In genomic region chr4:123105451-123105790, GRCm38 (mm10) we compare ENCODE assay signal across 9 mouse cellular contexts. TPM values are rescaled to one million over a fixed set of nuclear protein-coding genes. Genes with fewer than 3 reads are reported as not detected.
DNase-seq lines count a peak whose midpoint lies in the region; ATAC-seq lines count a peak whose summit lies in the region.
"Had no signal": no experiment of that assay in that cellular context is flagged by ENCODE, and none has a peak within 500 bp of the region (broad histone marks: within the 10 kb centered on the region; RNA-seq: fewer than 3 reads in every experiment).

No protein-coding gene starts in this region.

- H3K36me3 ChIP-seq in liver, embryonic 11.5 days (ENCODE audit: control insufficient read depth, insufficient read depth, low read length): no peaks in the 10 kb centered on the region
- H3K36me3 ChIP-seq in forebrain, embryonic 11.5 days (ENCODE audit: control insufficient read depth, insufficient read depth, low read length): no peaks in the 10 kb centered on the region
- no peaks in the 10 kb centered on the region for H3K36me3 ChIP-seq in limb, embryonic 11.5 days (ENCODE audit: control insufficient read depth, insufficient read depth, low read length)
- no peaks in the 10 kb centered on the region for H3K36me3 ChIP-seq in neural tube, embryonic 14.5 days (ENCODE audit: control insufficient read depth, insufficient read depth, low read length)

- no peak overlapping the region for H3K27ac ChIP-seq in liver, embryonic 11.5 days (ENCODE audit: low read depth, low read length)
- no peak overlapping the region for H3K27ac ChIP-seq in forebrain, embryonic 11.5 days (ENCODE audit: low read depth, low read length)
- no peak overlapping the region for H3K27ac ChIP-seq in limb, embryonic 11.5 days (replicated peaks; ENCODE audit: low read depth, low read length)
- H3K27ac ChIP-seq in neural tube, embryonic 14.5 days (ENCODE audit: low read depth, low read length): no peak overlapping the region

- no peaks in the 10 kb centered on the region for H3K4me1 ChIP-seq in liver, embryonic 11.5 days (replicated peaks; ENCODE audit: control insufficient read depth, insufficient read depth, low read length)
- H3K4me1 ChIP-seq in forebrain, embryonic 11.5 days (replicated peaks; ENCODE audit: control insufficient read depth, insufficient read depth, low read length): 0 out of 2 replicates have a peak, but pooled peaks cover 4% of the 10 kb centered on the region
- H3K4me1 ChIP-seq in limb, embryonic 11.5 days (ENCODE audit: control insufficient read depth, insufficient read depth, low read length): 0 out of 2 replicates have a peak, but pooled peaks cover 2% of the 10 kb centered on the region
- H3K4me1 ChIP-seq in neural tube, embryonic 14.5 days (ENCODE audit: control insufficient read depth, insufficient read depth, low read length): peaks cover 5% of the 10 kb centered on the region; the same call in 1 of the 2 replicates

- peak overlapping the region; percentile 38 for H3K4me3 ChIP-seq in liver, embryonic 11.5 days (ENCODE audit: low read depth, low read length)
- peak overlapping the region; percentile 26 for H3K4me3 ChIP-seq in forebrain, embryonic 11.5 days (ENCODE audit: low read depth, low read length)
- H3K4me3 ChIP-seq in limb, embryonic 11.5 days (ENCODE audit: low read depth, low read length): peak overlapping the region; percentile 15; the same call in 1 of the 2 replicates
- peak overlapping the region; percentile 20; the same call in 1 of the 2 replicates for H3K4me3 ChIP-seq in neural tube, embryonic 14.5 days (ENCODE audit: low read depth, low read length)

- H3K9ac ChIP-seq in liver, embryonic 11.5 days (ENCODE audit: low read depth, low read length): no peak overlapping the region
- no peak overlapping the region; the same call in 1 of the 2 replicates for H3K9ac ChIP-seq in forebrain, embryonic 11.5 days (ENCODE audit: low read length)
- H3K9ac ChIP-seq in limb, embryonic 11.5 days (ENCODE audit: low read length): no peak overlapping the region
- H3K9ac ChIP-seq in neural tube, embryonic 14.5 days (replicated peaks; ENCODE audit: low read depth, low read length): no peak overlapping the region

- WGBS in liver, embryonic 11.5 days: 25% methylated on average over 24 of the region's 24 CpGs
- WGBS in forebrain, embryonic 11.5 days: 23% methylated on average over 24 of the region's 24 CpGs
- WGBS in limb, embryonic 11.5 days: 22% methylated on average over 24 of the region's 24 CpGs
- WGBS in neural tube, embryonic 14.5 days: 25% methylated on average over 24 of the region's 24 CpGs

- H3K27me3 ChIP-seq in liver, embryonic 11.5 days (replicated peaks; ENCODE audit: control insufficient read depth, insufficient read depth, low read length): peaks cover 37% of the 10 kb centered on the region
- H3K27me3 ChIP-seq in forebrain, embryonic 11.5 days (ENCODE audit: control insufficient read depth, insufficient read depth, low read length): peaks cover 31% of the 10 kb centered on the region
- peaks cover 33% of the 10 kb centered on the region for H3K27me3 ChIP-seq in limb, embryonic 11.5 days (ENCODE audit: control insufficient read depth, insufficient read depth, low read length)
- peaks cover 24% of the 10 kb centered on the region for H3K27me3 ChIP-seq in neural tube, embryonic 14.5 days (ENCODE audit: control insufficient read depth, insufficient read depth, low read length)

- DNase-seq in liver, embryonic 11.5 days (ENCODE audit: low spot score): no peak
- DNase-seq in liver: no peak
- DNase-seq in forebrain, embryonic 11.5 days (ENCODE audit: low spot score): no peak
- no peak for DNase-seq in limb, embryonic 11.5 days (ENCODE audit: low spot score)
- no peak for DNase-seq in thymus, postnatal 0 days (ENCODE audit: low spot score)
- no peak for DNase-seq in cerebellum, adult 9-11 months
- DNase-seq: gastrocnemius, postnatal 14 days had no signal

- peak overlapping the region; percentile 56 for H3K4me2 ChIP-seq in liver, embryonic 11.5 days
- peak overlapping the region; percentile 33; the same call in 1 of the 2 replicates for H3K4me2 ChIP-seq in forebrain, embryonic 11.5 days (ENCODE audit: low read depth, low read length, severe bottlenecking)
- H3K4me2 ChIP-seq in limb, embryonic 11.5 days (ENCODE audit: low read depth, severe bottlenecking): peak overlapping the region; percentile 20; the same call in 1 of the 2 replicates
- peak overlapping the region; percentile 38 for H3K4me2 ChIP-seq in neural tube, embryonic 14.5 days (ENCODE audit: low read depth, low read length)

- no peaks in the 10 kb centered on the region for H3K9me3 ChIP-seq in liver, embryonic 11.5 days (ENCODE audit: control insufficient read depth, low read length)
- H3K9me3 ChIP-seq in forebrain, embryonic 11.5 days (ENCODE audit: control insufficient read depth, low read length): no peaks in the 10 kb centered on the region
- H3K9me3 ChIP-seq in limb, embryonic 11.5 days (ENCODE audit: control insufficient read depth, low read length): no peaks in the 10 kb centered on the region
- H3K9me3 ChIP-seq in neural tube, embryonic 14.5 days (ENCODE audit: control insufficient read depth, low read length): no peaks in the 10 kb centered on the region

- peak; percentile 52 for ATAC-seq in liver, embryonic 11.5 days (replicated peaks; ENCODE audit: low FRiP score)
- peak; percentile 39; the same call in 1 of the 2 replicates for ATAC-seq in forebrain, embryonic 11.5 days (replicated peaks; ENCODE audit: low FRiP score)
- peak; percentile 46; the same call in 1 of the 2 replicates for ATAC-seq in limb, embryonic 11.5 days (ENCODE audit: insufficient number of reproducible peaks, low FRiP score, low TSS enrichment, low read depth)
- ATAC-seq in neural tube, embryonic 14.5 days (ENCODE audit: low read depth): peak; percentile 44; the same call in 1 of the 2 replicates
- ATAC-seq in megakaryocyte-erythroid progenitor cell, adult 5-6 weeks (replicated peaks; ENCODE audit: low FRiP score, low TSS enrichment, poor library complexity, severe bottlenecking): no peak

RNA-seq across cellular contexts. Expression of gene Bmp8b, which starts 0.5 kb away (rescaled TPM):
- 1.7 and 2.2 TPM in 2 replicates for polyA plus RNA-seq in liver, embryonic 11.5 days (2014; fragmentation: Nextera tagmentation; extraction: Ambion mirVana)
- polyA plus RNA-seq in forebrain, embryonic 11.5 days (2014; fragmentation: Nextera tagmentation; extraction: Ambion mirVana): 0.20 and 0.24 TPM in 2 replicates
- polyA plus RNA-seq in limb, embryonic 11.5 days (2014; fragmentation: Nextera tagmentation; extraction: Ambion mirVana): 0.16 and 0.17 TPM in 2 replicates
- 0.25 and 0.48 TPM in 2 replicates for polyA plus RNA-seq in neural tube, embryonic 14.5 days (2014; fragmentation: Nextera tagmentation; extraction: Ambion mirVana)
- polyA plus RNA-seq in thymus, postnatal 0 days (2015; fragmentation: Nextera tagmentation; extraction: Ambion mirVana): 0.12 and 0.17 TPM in 2 replicates
- total RNA-seq in megakaryocyte-erythroid progenitor cell, adult 5-6 weeks (2014; fragmentation: Nextera tagmentation): 0.33 TPM in 1 of 2 replicates, not detected in the other
- total RNA-seq in megakaryocyte-erythroid progenitor cell, adult 5-6 weeks (2017): not detected in 2 replicates
- total RNA-seq: gastrocnemius, postnatal 14 days had no signal

RNA-seq across cellular contexts. Expression of gene Oxct2b, which starts 10.6 kb away (rescaled TPM):
- not detected in 2 replicates for polyA plus RNA-seq in liver, embryonic 11.5 days (2014; fragmentation: Nextera tagmentation; extraction: Ambion mirVana)
- polyA plus RNA-seq in forebrain, embryonic 11.5 days (2014; fragmentation: Nextera tagmentation; extraction: Ambion mirVana): not detected in 2 replicates
- polyA plus RNA-seq in limb, embryonic 11.5 days (2014; fragmentation: Nextera tagmentation; extraction: Ambion mirVana): 0.13 TPM in 1 of 2 replicates, not detected in the other
- polyA plus RNA-seq in neural tube, embryonic 14.5 days (2014; fragmentation: Nextera tagmentation; extraction: Ambion mirVana): 0.33 and 0.67 TPM in 2 replicates
- 0.09 TPM in 1 of 2 replicates, not detected in the other for polyA plus RNA-seq in thymus, postnatal 0 days (2015; fragmentation: Nextera tagmentation; extraction: Ambion mirVana)
- total RNA-seq in megakaryocyte-erythroid progenitor cell, adult 5-6 weeks (2014; fragmentation: Nextera tagmentation): not detected in 2 replicates
- total RNA-seq in megakaryocyte-erythroid progenitor cell, adult 5-6 weeks (2017): not detected in 2 replicates
- total RNA-seq: gastrocnemius, postnatal 14 days had no signal

RNA-seq across cellular contexts. Expression of gene Ppie, which starts 34.3 kb away (rescaled TPM):
- 108 and 110 TPM in 2 replicates for polyA plus RNA-seq in liver, embryonic 11.5 days (2014; fragmentation: Nextera tagmentation; extraction: Ambion mirVana)
- 116 and 123 TPM in 2 replicates for polyA plus RNA-seq in forebrain, embryonic 11.5 days (2014; fragmentation: Nextera tagmentation; extraction: Ambion mirVana)
- 125 and 127 TPM in 2 replicates for polyA plus RNA-seq in limb, embryonic 11.5 days (2014; fragmentation: Nextera tagmentation; extraction: Ambion mirVana)
- 54.8 and 56.0 TPM in 2 replicates for polyA plus RNA-seq in neural tube, embryonic 14.5 days (2014; fragmentation: Nextera tagmentation; extraction: Ambion mirVana)
- polyA plus RNA-seq in thymus, postnatal 0 days (2015; fragmentation: Nextera tagmentation; extraction: Ambion mirVana): 92.1 and 105 TPM in 2 replicates
- total RNA-seq in megakaryocyte-erythroid progenitor cell, adult 5-6 weeks (2014; fragmentation: Nextera tagmentation): 74.5 and 87.1 TPM in 2 replicates
- 61.6 and 78.6 TPM in 2 replicates for total RNA-seq in megakaryocyte-erythroid progenitor cell, adult 5-6 weeks (2017)
